Mouse (Mus musculus): ENCODE data around the gene Mapkap1.

GRCm38 (mm10) chr2:34408341-34408740 is 1.8 kb downstream of the Mapkap1 start:
- no peak for TF ChIP-seq POLR2A (IDR thresholded peaks at IDR 0.05; ENCODE audit: low read depth, low read length)
- TF ChIP-seq MEF2A (IDR thresholded peaks at IDR 0.05; ENCODE audit: borderline replicate concordance, low read depth, low read length), result no peak
- no peak for TF ChIP-seq ZNF384 (IDR thresholded peaks at IDR 0.05; ENCODE audit: low read depth, low read length)
- TF ChIP-seq ETS1 (conservative IDR thresholded peaks at IDR 0.05; ENCODE audit: low read depth, low read length), result no peak
- TF ChIP-seq CTCF (conservative IDR thresholded peaks at IDR 0.05 in 1 of 2, IDR thresholded peaks at IDR 0.05 in 1 of 2; ENCODE audit: low read depth in 2 of 2, low read length in 2 of 2), result no peak
- TF ChIP-seq TCF12 (IDR thresholded peaks at IDR 0.05; ENCODE audit: low read depth, low read length), result no peak
- no peak for TF ChIP-seq CHD1 (IDR thresholded peaks at IDR 0.05; ENCODE audit: low read depth, low read length)
- no peak for TF ChIP-seq EP300 (IDR thresholded peaks at IDR 0.05; ENCODE audit: low read length)
- TF ChIP-seq SIN3A (IDR thresholded peaks at IDR 0.05; ENCODE audit: low read length), result no peak

Data from CH12.LX (cell line).